In genomic region chr4:107313690-107314478, GRCm38 (mm10) we compare ENCODE assay signal across 8 mouse cellular contexts. TPM values are rescaled to one million over a fixed set of nuclear protein-coding genes. Genes with fewer than 3 reads are reported as not detected.
DNase-seq lines count a peak whose midpoint lies in the region; ATAC-seq lines count a peak whose summit lies in the region.

Gene Yipf1, plus strand, starts transcription at chr4:107314363.

- peak within 1 kb of the TSS; percentile 61 for H3K9ac ChIP-seq in forebrain, embryonic 11.5 days (ENCODE audit: low read length)
- H3K9ac ChIP-seq in heart, embryonic 16.5 days (ENCODE audit: low read length) = peak within 1 kb of the TSS; percentile 82
- H3K9ac ChIP-seq in liver, embryonic 15.5 days = peak within 1 kb of the TSS; percentile 49
- peak within 1 kb of the TSS; percentile 66 for H3K9ac ChIP-seq in neural tube, embryonic 12.5 days

- DNase-seq in CD8-positive naive resting alpha-beta T cell, adult 2 months (ENCODE audit: low read depth in 2 of 2, low spot score in 2 of 2) = peak; percentile 80 to 86
- DNase-seq in c-Kit-positive CD71-negative TER-119-negative erythroid progenitor cells, embryonic 14.5 days (ENCODE audit: low read depth) = peak; percentile 84
- peak; percentile 90 for DNase-seq in forebrain, embryonic 11.5 days (ENCODE audit: low spot score)
- DNase-seq in kidney, postnatal 36 days = peak; percentile 94 to 95
- peak; percentile 89 for DNase-seq in telencephalon, adult 2 months (ENCODE audit: low read depth, low spot score)

- H3K4me1 ChIP-seq in forebrain, embryonic 11.5 days (replicated peaks; ENCODE audit: control insufficient read depth, insufficient read depth, low read length) = peaks cover 4% of the 10 kb centered on the region; the same call in 1 of the 2 replicates
- H3K4me1 ChIP-seq in heart, embryonic 16.5 days (ENCODE audit: control insufficient read depth, insufficient read depth, low read length) = peaks cover 8% of the 10 kb centered on the region
- peaks cover 21% of the 10 kb centered on the region for H3K4me1 ChIP-seq in liver, embryonic 15.5 days (replicated peaks)
- H3K4me1 ChIP-seq in neural tube, embryonic 12.5 days = peaks cover 12% of the 10 kb centered on the region

- 1% methylated on average over 29 of the region's 29 CpGs for WGBS in forebrain, embryonic 11.5 days
- WGBS in heart, embryonic 16.5 days = under 1% methylated on average over 29 of the region's 29 CpGs
- 1% methylated on average over 29 of the region's 29 CpGs for WGBS in liver, embryonic 15.5 days (ENCODE audit: insufficient replicate concordance)
- WGBS in neural tube, embryonic 12.5 days = under 1% methylated on average over 29 of the region's 29 CpGs

- H3K27ac ChIP-seq in forebrain, embryonic 11.5 days (ENCODE audit: low read depth, low read length) = no peak within 1 kb of the TSS
- H3K27ac ChIP-seq in heart, embryonic 16.5 days (ENCODE audit: low read length) = peak within 1 kb of the TSS; percentile 60
- 0 out of 2 replicates have a peak within 1 kb of the TSS, but pooled peaks have one; percentile 1 for H3K27ac ChIP-seq in liver, embryonic 15.5 days (replicated peaks)
- no peak within 1 kb of the TSS for H3K27ac ChIP-seq in neural tube, embryonic 12.5 days

- H3K36me3 ChIP-seq in forebrain, embryonic 11.5 days (ENCODE audit: control insufficient read depth, insufficient read depth, low read length) = no peaks in the 10 kb centered on the region
- peaks cover 2% of the 10 kb centered on the region; the same call in 1 of the 2 replicates for H3K36me3 ChIP-seq in heart, embryonic 16.5 days (ENCODE audit: control insufficient read depth, insufficient read depth)
- peaks cover 10% of the 10 kb centered on the region; the same call in 1 of the 2 replicates for H3K36me3 ChIP-seq in liver, embryonic 15.5 days (replicated peaks)
- H3K36me3 ChIP-seq in neural tube, embryonic 12.5 days = peaks cover 11% of the 10 kb centered on the region; the same call in 1 of the 2 replicates

- no peaks in the 10 kb centered on the region for H3K9me3 ChIP-seq in forebrain, embryonic 11.5 days (ENCODE audit: control insufficient read depth, low read length)
- no peaks in the 10 kb centered on the region for H3K9me3 ChIP-seq in heart, embryonic 16.5 days (replicated peaks; ENCODE audit: control insufficient read depth, low read length)
- no peaks in the 10 kb centered on the region for H3K9me3 ChIP-seq in liver, embryonic 15.5 days (replicated peaks)
- H3K9me3 ChIP-seq in neural tube, embryonic 12.5 days = no peaks in the 10 kb centered on the region

- ATAC-seq in forebrain, embryonic 11.5 days (replicated peaks; ENCODE audit: low FRiP score) = peak; percentile 94
- peak; percentile 92 for ATAC-seq in heart, embryonic 16.5 days (replicated peaks; ENCODE audit: extremely low read depth, insufficient read depth, low FRiP score)
- peak; percentile 91 for ATAC-seq in liver, embryonic 15.5 days (ENCODE audit: insufficient read depth)
- ATAC-seq in neural tube, embryonic 12.5 days (ENCODE audit: low FRiP score, low read depth) = peak; percentile 94

- H3K4me2 ChIP-seq in forebrain, embryonic 11.5 days (ENCODE audit: low read depth, low read length, severe bottlenecking) = peak within 1 kb of the TSS; percentile 73
- H3K4me2 ChIP-seq in heart, embryonic 16.5 days (ENCODE audit: low read depth, low read length) = peak within 1 kb of the TSS; percentile 75
- peak within 1 kb of the TSS; percentile 73 for H3K4me2 ChIP-seq in liver, embryonic 15.5 days
- H3K4me2 ChIP-seq in neural tube, embryonic 12.5 days (replicated peaks) = peak within 1 kb of the TSS; percentile 76

- H3K27me3 ChIP-seq in forebrain, embryonic 11.5 days (ENCODE audit: control insufficient read depth, insufficient read depth, low read length) = no peaks in the 10 kb centered on the region
- no peaks in the 10 kb centered on the region for H3K27me3 ChIP-seq in heart, embryonic 16.5 days (ENCODE audit: control insufficient read depth, insufficient read depth, low read length)
- H3K27me3 ChIP-seq in liver, embryonic 15.5 days = peaks cover 7% of the 10 kb centered on the region; the same call in 1 of the 2 replicates
- no peaks in the 10 kb centered on the region for H3K27me3 ChIP-seq in neural tube, embryonic 12.5 days (replicated peaks)

- peak within 1 kb of the TSS; percentile 57 for H3K4me3 ChIP-seq in forebrain, embryonic 11.5 days (ENCODE audit: low read depth, low read length)
- H3K4me3 ChIP-seq in heart, embryonic 16.5 days (ENCODE audit: low read length) = peak within 1 kb of the TSS; percentile 64
- H3K4me3 ChIP-seq in liver, embryonic 15.5 days (replicated peaks) = peak within 1 kb of the TSS; percentile 71
- peak within 1 kb of the TSS; percentile 59 for H3K4me3 ChIP-seq in neural tube, embryonic 12.5 days

RNA-seq across cellular contexts. Expression of gene Yipf1, which starts in this region (rescaled TPM):
- polyA plus RNA-seq in forebrain, embryonic 11.5 days (2014; fragmentation: Nextera tagmentation; extraction: Ambion mirVana) = 35.6 and 40.8 TPM in 2 replicates
- polyA plus RNA-seq in heart, embryonic 16.5 days (2015; fragmentation: Nextera tagmentation; extraction: Ambion mirVana) = 45.1 and 45.6 TPM in 2 replicates
- 23.8 and 24.8 TPM in 2 replicates for polyA plus RNA-seq in liver, embryonic 15.5 days (2015; fragmentation: Nextera tagmentation; extraction: Ambion mirVana)
- polyA plus RNA-seq in neural tube, embryonic 12.5 days (2016; fragmentation: Nextera tagmentation; extraction: Ambion mirVana) = 48.9 and 50.5 TPM in 2 replicates

Comparison
In these comparisons a context has a peak if more than half of its experiments do, and no peak if none do; other contexts are left out.
1. H3K27ac ChIP-seq: peak in heart, embryonic 16.5 days (single experiment) and liver, embryonic 15.5 days (single experiment); none in forebrain, embryonic 11.5 days (single experiment) and neural tube, embryonic 12.5 days (single experiment).
2. Peak in every context shown above with its lines, with median percentiles within 50 percentile points of each other: DNase-seq, ATAC-seq, H3K4me2 ChIP-seq, H3K4me3 ChIP-seq and H3K9ac ChIP-seq.